Mouse (Mus musculus): ENCODE results near the gene Plxna2. TPM values are rescaled to one million over a fixed set of nuclear protein-coding genes. Genes with fewer than 3 reads are reported as not detected.

Plxna2 gene
- polyA plus RNA-seq, 1 experiment from 2014 or later = 6.5 TPM

GRCm38 (mm10) chr1:194714138-194715031 is 96.4 kb downstream of the Plxna2 start:
- Histone ChIP-seq H3K9me3 (ENCODE audit: control insufficient read depth, low read length) (no peaks in the 10 kb centered on the region), H3K27ac (replicated peaks in 1 of 2; ENCODE audit: control insufficient read depth in 1 of 2, insufficient read depth in 1 of 2, low read depth in 2 of 2, low read length in 2 of 2) (no peak overlapping the region), H3K4me1 (ENCODE audit: control insufficient read depth in 2 of 2, insufficient read depth in 2 of 2, low read length in 2 of 2) (0 out of 4 replicates have a peak, but pooled peaks cover 0 to 7% of the 10 kb centered on the region in 2 experiments), H3K36me3 (ENCODE audit: control insufficient read depth, insufficient read depth, low read length) (0 out of 2 replicates have a peak, but pooled peaks cover 4% of the 10 kb centered on the region), H3K9ac (ENCODE audit: low read length) (no peak overlapping the region), H3K4me3 (ENCODE audit: control insufficient read depth in 1 of 2, insufficient read depth in 1 of 2, low read depth in 1 of 2, low read length in 2 of 2) (no peak overlapping the region), H3K4me2 (ENCODE audit: low read length) (no peak overlapping the region), H3K27me3 (ENCODE audit: control insufficient read depth, insufficient read depth, low read length) (no peaks in the 10 kb centered on the region)
- WGBS = 86% methylated on average over 4 of the region's 4 CpGs
- no peak for ATAC-seq (ENCODE audit: insufficient number of reproducible peaks, insufficient read depth, low FRiP score, low read depth)

- peaks cover 0 to 7% of the 10 kb centered on the region in 2 experiments; a peak in 1 of 4 replicates for H3K4me1 ChIP-seq (ENCODE audit: control insufficient read depth in 2 of 2, insufficient read depth in 2 of 2, low read length in 2 of 2)
- no peaks in the 10 kb centered on the region for H3K27me3 ChIP-seq (ENCODE audit: control insufficient read depth, insufficient read depth, low read length)
- 89% methylated on average over 1 of the region's 1 CpGs for WGBS
- H3K27ac ChIP-seq (replicated peaks in 1 of 2; ENCODE audit: control insufficient read depth in 1 of 2, insufficient read depth in 1 of 2, low read depth in 2 of 2, low read length in 2 of 2) = no peak overlapping the region
- no peak overlapping the region for H3K9ac ChIP-seq (ENCODE audit: low read length)
- 0 out of 2 replicates have a peak, but pooled peaks cover 4% of the 10 kb centered on the region for H3K36me3 ChIP-seq (ENCODE audit: control insufficient read depth, insufficient read depth, low read length)
- no peak for ATAC-seq (ENCODE audit: insufficient number of reproducible peaks, insufficient read depth, low FRiP score, low read depth)
- no peak overlapping the region for H3K4me2 ChIP-seq (ENCODE audit: low read length)
- H3K4me3 ChIP-seq (ENCODE audit: control insufficient read depth in 1 of 2, insufficient read depth in 1 of 2, low read depth in 1 of 2, low read length in 2 of 2) = no peak overlapping the region
- H3K9me3 ChIP-seq (ENCODE audit: control insufficient read depth, low read length) = no peaks in the 10 kb centered on the region
These were observed 99.4 kb downstream of the Plxna2 start for GRCm38 (mm10) chr1:194717451-194717874.

- WGBS = 58% methylated on average over 4 of the region's 4 CpGs
These were observed 102.4 kb downstream of the Plxna2 start for GRCm38 (mm10) chr1:194720406-194720805.

GRCm38 (mm10) chr1:194721260-194721659 is 103.2 kb downstream of the Plxna2 start:
- Histone ChIP-seq H3K4me2 (ENCODE audit: low read length) (no peak overlapping the region), H3K4me3 (ENCODE audit: control insufficient read depth in 1 of 2, insufficient read depth in 1 of 2, low read depth in 1 of 2, low read length in 2 of 2) (no peak overlapping the region), H3K4me1 (ENCODE audit: control insufficient read depth in 2 of 2, insufficient read depth in 2 of 2, low read length in 2 of 2) (peaks cover 2 to 7% of the 10 kb centered on the region in 2 experiments; a peak in 1 of 4 replicates), H3K27me3 (ENCODE audit: control insufficient read depth, insufficient read depth, low read length) (no peaks in the 10 kb centered on the region), H3K27ac (replicated peaks in 1 of 2; ENCODE audit: control insufficient read depth in 1 of 2, insufficient read depth in 1 of 2, low read depth in 2 of 2, low read length in 2 of 2) (no peak overlapping the region), H3K9ac (ENCODE audit: low read length) (no peak overlapping the region), H3K9me3 (ENCODE audit: control insufficient read depth, low read length) (no peaks in the 10 kb centered on the region), H3K36me3 (ENCODE audit: control insufficient read depth, insufficient read depth, low read length) (no peaks in the 10 kb centered on the region)
- 89% methylated on average over 2 of the region's 2 CpGs for WGBS
- no peak for ATAC-seq (ENCODE audit: insufficient number of reproducible peaks, insufficient read depth, low FRiP score, low read depth)

More at GRCm38 (mm10) chr1:194720406-194720805, 102.4 kb downstream of the Plxna2 start:
- no peak for ATAC-seq (ENCODE audit: insufficient number of reproducible peaks, insufficient read depth, low FRiP score, low read depth)
- Histone ChIP-seq H3K4me2 (ENCODE audit: low read length) (no peak overlapping the region), H3K9me3 (ENCODE audit: control insufficient read depth, low read length) (no peaks in the 10 kb centered on the region), H3K27ac (replicated peaks in 1 of 2; ENCODE audit: control insufficient read depth in 1 of 2, insufficient read depth in 1 of 2, low read depth in 2 of 2, low read length in 2 of 2) (no peak overlapping the region), H3K27me3 (ENCODE audit: control insufficient read depth, insufficient read depth, low read length) (no peaks in the 10 kb centered on the region), H3K4me3 (ENCODE audit: control insufficient read depth in 1 of 2, insufficient read depth in 1 of 2, low read depth in 1 of 2, low read length in 2 of 2) (no peak overlapping the region), H3K9ac (ENCODE audit: low read length) (no peak overlapping the region), H3K36me3 (ENCODE audit: control insufficient read depth, insufficient read depth, low read length) (no peaks in the 10 kb centered on the region), H3K4me1 (ENCODE audit: control insufficient read depth in 2 of 2, insufficient read depth in 2 of 2, low read length in 2 of 2) (peaks cover 2 to 7% of the 10 kb centered on the region in 2 experiments; a peak in 1 of 4 replicates)

GRCm38 (mm10) chr1:194722329-194722728 is 104.3 kb downstream of the Plxna2 start:
- 38% methylated on average over 2 of the region's 2 CpGs for WGBS
- no peak overlapping the region for H3K27ac ChIP-seq (replicated peaks in 1 of 2; ENCODE audit: control insufficient read depth in 1 of 2, insufficient read depth in 1 of 2, low read depth in 2 of 2, low read length in 2 of 2)
- no peaks in the 10 kb centered on the region; the same call in 1 of the 2 replicates for H3K36me3 ChIP-seq (ENCODE audit: control insufficient read depth, insufficient read depth, low read length)
- no peak overlapping the region for H3K4me2 ChIP-seq (ENCODE audit: low read length)
- no peak overlapping the region for H3K9ac ChIP-seq (ENCODE audit: low read length)
- no peak overlapping the region for H3K4me3 ChIP-seq (ENCODE audit: control insufficient read depth in 1 of 2, insufficient read depth in 1 of 2, low read depth in 1 of 2, low read length in 2 of 2)
- no peaks in the 10 kb centered on the region for H3K9me3 ChIP-seq (ENCODE audit: control insufficient read depth, low read length)
- H3K27me3 ChIP-seq (ENCODE audit: control insufficient read depth, insufficient read depth, low read length) = no peaks in the 10 kb centered on the region
- H3K4me1 ChIP-seq (ENCODE audit: control insufficient read depth in 2 of 2, insufficient read depth in 2 of 2, low read length in 2 of 2) = peaks cover 2 to 4% of the 10 kb centered on the region in 2 experiments; a peak in 1 of 4 replicates
- no peak for ATAC-seq (ENCODE audit: insufficient number of reproducible peaks, insufficient read depth, low FRiP score, low read depth)

- 90% methylated on average over 2 of the region's 2 CpGs for WGBS
- H3K4me1 ChIP-seq (ENCODE audit: control insufficient read depth in 2 of 2, insufficient read depth in 2 of 2, low read length in 2 of 2) = peaks cover 3 to 15% of the 10 kb centered on the region in 2 experiments
- H3K4me2 ChIP-seq (ENCODE audit: low read length) = no peak overlapping the region
- no peaks in the 10 kb centered on the region for H3K36me3 ChIP-seq (ENCODE audit: control insufficient read depth, insufficient read depth, low read length)
- no peaks in the 10 kb centered on the region for H3K27me3 ChIP-seq (ENCODE audit: control insufficient read depth, insufficient read depth, low read length)
- no peak overlapping the region for H3K4me3 ChIP-seq (ENCODE audit: control insufficient read depth in 1 of 2, insufficient read depth in 1 of 2, low read depth in 1 of 2, low read length in 2 of 2)
- H3K9ac ChIP-seq (ENCODE audit: low read length) = no peak overlapping the region
- H3K9me3 ChIP-seq (ENCODE audit: control insufficient read depth, low read length) = no peaks in the 10 kb centered on the region
- no peak overlapping the region for H3K27ac ChIP-seq (replicated peaks in 1 of 2; ENCODE audit: control insufficient read depth in 1 of 2, insufficient read depth in 1 of 2, low read depth in 2 of 2, low read length in 2 of 2)
- no peak for ATAC-seq (ENCODE audit: insufficient number of reproducible peaks, insufficient read depth, low FRiP score, low read depth)
These were observed 116.8 kb downstream of the Plxna2 start for GRCm38 (mm10) chr1:194734836-194735235.

GRCm38 (mm10) chr1:194739894-194740293 is 121.9 kb downstream of the Plxna2 start:
- no peak overlapping the region for H3K4me2 ChIP-seq (ENCODE audit: low read length)
- 0 out of 4 replicates have a peak overlapping the region, but pooled peaks of 1 of the 2 experiments have one; percentile 20 for H3K27ac ChIP-seq (replicated peaks in 1 of 2; ENCODE audit: control insufficient read depth in 1 of 2, insufficient read depth in 1 of 2, low read depth in 2 of 2, low read length in 2 of 2)
- H3K36me3 ChIP-seq (ENCODE audit: control insufficient read depth, insufficient read depth, low read length) = no peaks in the 10 kb centered on the region
- no peaks in the 10 kb centered on the region for H3K9me3 ChIP-seq (ENCODE audit: control insufficient read depth, low read length)
- H3K4me3 ChIP-seq (ENCODE audit: control insufficient read depth in 1 of 2, insufficient read depth in 1 of 2, low read depth in 1 of 2, low read length in 2 of 2) = no peak overlapping the region
- peaks cover 4 to 25% of the 10 kb centered on the region in 2 experiments for H3K4me1 ChIP-seq (ENCODE audit: control insufficient read depth in 2 of 2, insufficient read depth in 2 of 2, low read length in 2 of 2)
- no peak overlapping the region for H3K9ac ChIP-seq (ENCODE audit: low read length)
- ATAC-seq (ENCODE audit: insufficient number of reproducible peaks, insufficient read depth, low FRiP score, low read depth) = no peak
- no peaks in the 10 kb centered on the region for H3K27me3 ChIP-seq (ENCODE audit: control insufficient read depth, insufficient read depth, low read length)
